Mouse (Mus musculus): ENCODE data around the gene Ripk1. TPM values are rescaled to one million over a fixed set of nuclear protein-coding genes. Genes with fewer than 3 reads are reported as not detected.

The Ripk1 gene
- polyA plus RNA-seq, 1 experiment from 2014 or later: 10.0 TPM

GRCm38 (mm10) chr13:34007234-34007633 is 5.1 kb downstream of the Ripk1 start:
- no peak overlapping the region for H3K4me3 ChIP-seq
- H3K27me3 ChIP-seq (ENCODE audit: insufficient read depth, poor library complexity, severe bottlenecking): no peaks in the 10 kb centered on the region
- H3K27ac ChIP-seq: no peak overlapping the region
- peaks cover 8% of the 10 kb centered on the region for H3K4me1 ChIP-seq (replicated peaks)
- WGBS: 81% methylated on average over 2 of the region's 2 CpGs
- H3K9me3 ChIP-seq: no peaks in the 10 kb centered on the region
- no peaks in the 10 kb centered on the region for H3K36me3 ChIP-seq
- DNase-seq (ENCODE audit: low spot score): no peak

GRCm38 (mm10) chr13:34016927-34017569 is 14.9 kb downstream of the Ripk1 start:
- WGBS: 95% methylated on average over 9 of the region's 9 CpGs
- no peak for DNase-seq (ENCODE audit: low spot score)
- peaks cover 61% of the 10 kb centered on the region for H3K36me3 ChIP-seq

GRCm38 (mm10) chr13:34018521-34018920 is 16.4 kb downstream of the Ripk1 start:
- 90% methylated on average over 1 of the region's 1 CpGs for WGBS
- Histone ChIP-seq H3K9me3 (no peaks in the 10 kb centered on the region), H3K27me3 (ENCODE audit: insufficient read depth, poor library complexity, severe bottlenecking) (no peaks in the 10 kb centered on the region), H3K36me3 (peaks cover 63% of the 10 kb centered on the region), H3K4me3 (no peak overlapping the region), H3K27ac (no peak overlapping the region), H3K4me1 (replicated peaks) (no peaks in the 10 kb centered on the region)
- no peak for DNase-seq (ENCODE audit: low spot score)

More at GRCm38 (mm10) chr13:34016927-34017569, 14.9 kb downstream of the Ripk1 start:
- H3K27me3 ChIP-seq (ENCODE audit: insufficient read depth, poor library complexity, severe bottlenecking): no peaks in the 10 kb centered on the region
- H3K4me3 ChIP-seq: no peak overlapping the region
- no peaks in the 10 kb centered on the region for H3K4me1 ChIP-seq (replicated peaks)
- no peak overlapping the region for H3K27ac ChIP-seq
- H3K9me3 ChIP-seq: no peaks in the 10 kb centered on the region

- WGBS: 97% methylated on average over 2 of the region's 2 CpGs
- Histone ChIP-seq H3K27me3 (ENCODE audit: insufficient read depth, poor library complexity, severe bottlenecking) (no peaks in the 10 kb centered on the region), H3K27ac (no peak overlapping the region), H3K4me3 (no peak overlapping the region), H3K9me3 (no peaks in the 10 kb centered on the region), H3K4me1 (replicated peaks) (no peaks in the 10 kb centered on the region), H3K36me3 (peaks cover 33% of the 10 kb centered on the region)
- DNase-seq (ENCODE audit: low spot score): no peak
Measured at GRCm38 (mm10) chr13:34021998-34022397, 19.8 kb downstream of the Ripk1 start.

- H3K27ac ChIP-seq: no peak overlapping the region
- no peaks in the 10 kb centered on the region for H3K27me3 ChIP-seq (ENCODE audit: insufficient read depth, poor library complexity, severe bottlenecking)
- peaks cover 30% of the 10 kb centered on the region for H3K36me3 ChIP-seq
- peaks cover 3% of the 10 kb centered on the region for H3K4me1 ChIP-seq (replicated peaks)
- no peak overlapping the region for H3K4me3 ChIP-seq
- H3K9me3 ChIP-seq: no peaks in the 10 kb centered on the region
- WGBS: 69% methylated on average over 2 of the region's 2 CpGs
- no peak for DNase-seq (ENCODE audit: low spot score)
Measured at GRCm38 (mm10) chr13:34032041-34032440, 29.9 kb downstream of the Ripk1 start.

GRCm38 (mm10) chr13:34035424-34035823 is 33.3 kb downstream of the Ripk1 start:
- H3K9me3 ChIP-seq: peaks cover 5% of the 10 kb centered on the region; the same call in 1 of the 2 replicates
- DNase-seq (ENCODE audit: low spot score): no peak
- H3K36me3 ChIP-seq: peaks cover 23% of the 10 kb centered on the region
- H3K4me1 ChIP-seq (replicated peaks): peaks cover 24% of the 10 kb centered on the region
- no peaks in the 10 kb centered on the region for H3K27me3 ChIP-seq (ENCODE audit: insufficient read depth, poor library complexity, severe bottlenecking)
- H3K4me3 ChIP-seq: no peak overlapping the region
- 88% methylated on average over 3 of the region's 3 CpGs for whole genome bisulfite sequencing
- no peak overlapping the region for H3K27ac ChIP-seq

- Histone ChIP-seq H3K27ac (peak overlapping the region; percentile 97; the same call in 1 of the 2 replicates), H3K4me1 (replicated peaks) (peaks cover 25% of the 10 kb centered on the region), H3K27me3 (ENCODE audit: insufficient read depth, poor library complexity, severe bottlenecking) (no peaks in the 10 kb centered on the region), H3K9me3 (peaks cover 5% of the 10 kb centered on the region; the same call in 1 of the 2 replicates), H3K4me3 (no peak overlapping the region), H3K36me3 (peaks cover 19% of the 10 kb centered on the region)
- no peak for DNase-seq (ENCODE audit: low spot score)
- 87% methylated on average over 5 of the region's 5 CpGs for WGBS
Measured at GRCm38 (mm10) chr13:34036726-34037125, 34.6 kb downstream of the Ripk1 start.

GRCm38 (mm10) chr13:34037172-34038055 is 35.3 kb downstream of the Ripk1 start, which contains the start of gene Bphl:
Bphl (plus strand) TSS chr13:34037597.
- Histone ChIP-seq H3K4me1 (replicated peaks) (peaks cover 28% of the 10 kb centered on the region), H3K9me3 (peaks cover 5% of the 10 kb centered on the region; the same call in 1 of the 2 replicates), H3K36me3 (peaks cover 18% of the 10 kb centered on the region), H3K27ac (peak within 1 kb of the TSS; percentile 97), H3K4me3 (peak within 1 kb of the TSS; percentile 77), H3K27me3 (ENCODE audit: insufficient read depth, poor library complexity, severe bottlenecking) (no peaks in the 10 kb centered on the region)
- WGBS: 1% methylated on average over 37 of the region's 37 CpGs
- DNase-seq (ENCODE audit: low spot score): peak; percentile 93

GRCm38 (mm10) chr13:34038056-34038432 is 35.9 kb downstream of the Ripk1 start:
- Histone ChIP-seq H3K27me3 (ENCODE audit: insufficient read depth, poor library complexity, severe bottlenecking) (no peaks in the 10 kb centered on the region), H3K27ac (peak overlapping the region; percentile 97), H3K4me3 (peak overlapping the region; percentile 77), H3K36me3 (peaks cover 14% of the 10 kb centered on the region), H3K4me1 (replicated peaks) (peaks cover 28% of the 10 kb centered on the region), H3K9me3 (peaks cover 5% of the 10 kb centered on the region; the same call in 1 of the 2 replicates)
- 54% methylated on average over 5 of the region's 5 CpGs for WGBS
- DNase-seq (ENCODE audit: low spot score): no peak

- Histone ChIP-seq H3K9me3 (peaks cover 5% of the 10 kb centered on the region; the same call in 1 of the 2 replicates), H3K36me3 (peaks cover 7% of the 10 kb centered on the region), H3K4me1 (replicated peaks) (peaks cover 28% of the 10 kb centered on the region), H3K27me3 (ENCODE audit: insufficient read depth, poor library complexity, severe bottlenecking) (no peaks in the 10 kb centered on the region), H3K27ac (no peak overlapping the region), H3K4me3 (peak overlapping the region; percentile 77)
- DNase-seq (ENCODE audit: low spot score): no peak
- WGBS: 39% methylated on average over 8 of the region's 8 CpGs
Measured at GRCm38 (mm10) chr13:34038901-34039341, 36.8 kb downstream of the Ripk1 start.

- DNase-seq (ENCODE audit: low spot score): no peak
- 83% methylated on average over 3 of the region's 3 CpGs for WGBS
- Histone ChIP-seq H3K4me3 (no peak overlapping the region), H3K36me3 (0 out of 2 replicates have a peak, but pooled peaks cover 5% of the 10 kb centered on the region), H3K9me3 (peaks cover 5% of the 10 kb centered on the region; the same call in 1 of the 2 replicates), H3K27ac (no peak overlapping the region), H3K27me3 (ENCODE audit: insufficient read depth, poor library complexity, severe bottlenecking) (no peaks in the 10 kb centered on the region), H3K4me1 (replicated peaks) (peaks cover 28% of the 10 kb centered on the region)
Measured at GRCm38 (mm10) chr13:34040091-34040490, 37.9 kb downstream of the Ripk1 start.

GRCm38 (mm10) chr13:34043716-34044393 is 41.7 kb downstream of the Ripk1 start:
- no peak overlapping the region for H3K27ac ChIP-seq
- 79% methylated on average over 7 of the region's 7 CpGs for WGBS
- peaks cover 5% of the 10 kb centered on the region; the same call in 1 of the 2 replicates for H3K9me3 ChIP-seq
- no peak for DNase-seq (ENCODE audit: low spot score)
- no peaks in the 10 kb centered on the region for H3K27me3 ChIP-seq (ENCODE audit: insufficient read depth, poor library complexity, severe bottlenecking)
- H3K4me3 ChIP-seq: no peak overlapping the region
- H3K36me3 ChIP-seq: peaks cover 18% of the 10 kb centered on the region
- H3K4me1 ChIP-seq (replicated peaks): peaks cover 6% of the 10 kb centered on the region
